Mouse (Mus musculus) erythroblast, embryonic 14.5 days (primary cell): ENCODE measurements around the gene Spata31d1d.

Source experiments
- GATA1 ChIP-seq: IDR thresholded peaks from 2 replicates; pipeline ENCODE4 v1.6.1; 2012; ENCODE audit warnings: low read length, inconsistent platforms, mixed read lengths
- TAL1 ChIP-seq: IDR thresholded peaks from 3 replicates; pipeline ENCODE4 v1.6.1; 2012; ENCODE audit warnings: low read length, inconsistent platforms, mixed read lengths

GRCm38 (mm10) chr13:59719475-59719874 lies 12.1 kb downstream of the Spata31d1d start:
- TF ChIP-seq GATA1 (no peak), TAL1 (no peak)
